ENCODE assay signal across 18 mouse cellular contexts in the genomic region with DNA sequence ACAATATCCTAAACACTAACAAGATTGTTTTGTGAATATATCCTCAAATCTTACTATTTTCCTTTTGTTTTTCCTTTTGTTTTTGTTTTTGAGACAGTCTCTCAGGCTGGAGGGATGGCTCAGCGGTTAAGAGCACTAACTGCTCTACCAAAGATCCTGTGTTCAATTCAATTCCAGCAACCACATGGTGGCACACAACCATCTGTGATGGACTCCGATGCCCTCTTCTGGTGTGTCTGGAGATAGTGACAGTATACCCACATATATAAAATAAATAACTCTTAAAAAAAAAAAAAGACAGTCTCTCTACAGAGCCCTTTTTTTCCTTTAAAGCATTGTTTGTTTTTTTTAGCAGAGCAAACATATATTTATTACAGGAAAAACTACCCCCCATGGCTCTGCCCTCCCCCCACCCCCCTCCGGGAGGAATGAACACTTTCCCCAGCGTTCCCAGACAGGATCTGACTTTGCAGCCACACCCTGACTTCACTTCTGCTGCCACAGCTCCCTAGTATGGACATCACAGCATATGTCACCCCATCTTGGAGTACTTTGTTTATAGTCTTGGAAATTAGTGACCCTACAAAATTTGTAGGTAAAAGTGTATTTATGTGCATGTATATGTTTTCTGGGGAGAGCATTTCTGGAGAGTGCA. TPM values are rescaled to one million over a fixed set of nuclear protein-coding genes. Genes with fewer than 3 reads are reported as not detected.
A peak's percentile ranks its signal among the peaks of the same experiment; 100 is the strongest.
DNase-seq lines count a peak whose midpoint lies in the region; ATAC-seq and TF ChIP-seq lines count a peak whose summit lies in the region.
"Had no signal": no experiment of that assay in that cellular context is flagged by ENCODE, and none has a peak within 500 bp of the region (broad histone marks: within the 10 kb centered on the region; RNA-seq: fewer than 3 reads in every experiment).

No protein-coding gene starts in this region.

- H3K27me3 ChIP-seq in liver, postnatal 0 days (ENCODE audit: insufficient read depth, low read length), result no peaks in the 10 kb centered on the region
- no peaks in the 10 kb centered on the region for H3K27me3 ChIP-seq in liver, embryonic 11.5 days (replicated peaks; ENCODE audit: control insufficient read depth, insufficient read depth, low read length)
- no peaks in the 10 kb centered on the region for H3K27me3 ChIP-seq in MEL (ENCODE audit: control insufficient read depth in 1 of 2, insufficient read depth in 2 of 2, low read length in 2 of 2)
- no peaks in the 10 kb centered on the region for H3K27me3 ChIP-seq in limb, embryonic 15.5 days
- H3K27me3 ChIP-seq: forebrain, embryonic 13.5 days; neural tube, embryonic 12.5 days had no signal

- peak overlapping the region; percentile 21 for H3K4me3 ChIP-seq in gastrocnemius, adult 2 months
- H3K4me3 ChIP-seq in liver, postnatal 0 days (ENCODE audit: low read depth, low read length), result no peak overlapping the region
- H3K4me3 ChIP-seq in liver, embryonic 11.5 days (ENCODE audit: low read depth, low read length), result no peak overlapping the region
- no peak overlapping the region for H3K4me3 ChIP-seq in MEL (ENCODE audit: control insufficient read depth in 1 of 2, insufficient read depth in 1 of 2, low read depth in 2 of 2, low read length in 2 of 2)
- H3K4me3 ChIP-seq in limb, embryonic 15.5 days, result no peak overlapping the region
- H3K4me3 ChIP-seq: forebrain, embryonic 13.5 days; midbrain, embryonic 10.5 days; neural tube, embryonic 12.5 days had no signal

- intact Hi-C loops in gastrocnemius, adult 2 months (cut with DNase I), result no loop called here

- no peak for ATAC-seq in liver, postnatal 0 days
- no peak for ATAC-seq in liver, embryonic 11.5 days (replicated peaks; ENCODE audit: low FRiP score)
- ATAC-seq in limb, embryonic 15.5 days (ENCODE audit: insufficient number of reproducible peaks, low FRiP score, low TSS enrichment, low read depth), result no peak
- ATAC-seq: forebrain, embryonic 13.5 days; hindbrain, embryonic 16.5 days had no signal

- peak overlapping the region; percentile 86 for H3K27ac ChIP-seq in gastrocnemius, adult 2 months
- no peak overlapping the region for H3K27ac ChIP-seq in liver, postnatal 0 days (ENCODE audit: low read depth)
- H3K27ac ChIP-seq in liver, embryonic 11.5 days (ENCODE audit: low read depth, low read length), result no peak overlapping the region
- no peak overlapping the region for H3K27ac ChIP-seq in MEL (ENCODE audit: control insufficient read depth, low read depth, low read length)
- H3K27ac ChIP-seq in limb, embryonic 15.5 days, result peak overlapping the region; percentile 79
- H3K27ac ChIP-seq: forebrain, embryonic 13.5 days; midbrain, embryonic 10.5 days; neural tube, embryonic 12.5 days had no signal

- DNase-seq in gastrocnemius, adult 2 months, result no peak
- no peak for DNase-seq in gastrocnemius, adult 18-20 months (ENCODE audit: low spot score)
- no peak for DNase-seq in liver, postnatal 0 days
- DNase-seq in liver, embryonic 11.5 days (ENCODE audit: low spot score), result no peak
- no peak for DNase-seq in MEL (ENCODE audit: low read depth, low spot score)
- DNase-seq in adrenal gland, postnatal 4 days (ENCODE audit: low spot score in 2 of 2), result no peak
- no peak for DNase-seq in ovary, adult 18-20 months (ENCODE audit: low spot score)
- DNase-seq: adrenal gland, adult 8-10 months; cerebellum, postnatal 14 days; gastrocnemius, postnatal 10 days; kidney, postnatal 36 days; retina, postnatal 1 day; thymus, postnatal 14 days had no signal

- no peak for TF ChIP-seq RAD21 in MEL (IDR thresholded peaks at IDR 0.05; ENCODE audit: low read depth, low read length)

- TF ChIP-seq CTCF in gastrocnemius, adult 2 months (IDR thresholded peaks at IDR 0.05), result peak; percentile 21; the same call in 1 of the 2 replicates
- TF ChIP-seq CTCF in liver, postnatal 0 days (IDR thresholded peaks at IDR 0.05; ENCODE audit: low read depth), result 0 out of 2 replicates have a peak, but pooled peaks have one; percentile 1
- TF ChIP-seq CTCF in MEL (IDR thresholded peaks at IDR 0.05 in 2 of 3, conservative IDR thresholded peaks at IDR 0.05 in 1 of 3; ENCODE audit: control insufficient read depth in 1 of 3, insufficient read depth in 1 of 3, low read depth in 2 of 3, low read length in 3 of 3, poor library complexity in 1 of 3, severe bottlenecking in 1 of 3), result peak in 2 of 3 experiments; percentile 18 to 40; a peak in 2 of 6 replicates

- TF ChIP-seq EP300 in liver, postnatal 0 days (IDR thresholded peaks at IDR 0.05; ENCODE audit: low read depth), result no peak
- TF ChIP-seq EP300 in MEL (IDR thresholded peaks at IDR 0.05; ENCODE audit: low read depth in 1 of 2, low read length in 2 of 2), result no peak

- no peak overlapping the region for H3K4me2 ChIP-seq in liver, postnatal 0 days (ENCODE audit: low read depth, low read length)
- H3K4me2 ChIP-seq in liver, embryonic 11.5 days, result no peak overlapping the region
- no peak overlapping the region for H3K4me2 ChIP-seq in limb, embryonic 15.5 days
- H3K4me2 ChIP-seq: forebrain, embryonic 13.5 days; neural tube, embryonic 12.5 days had no signal

- 72% methylated on average over 4 of the region's 4 CpGs for WGBS in liver, postnatal 0 days (ENCODE audit: insufficient replicate concordance)
- WGBS in liver, embryonic 11.5 days, result 75% methylated on average over 4 of the region's 4 CpGs
- 62% methylated on average over 4 of the region's 4 CpGs for WGBS in limb, embryonic 15.5 days

- H3K9me3 ChIP-seq in liver, postnatal 0 days (ENCODE audit: low read length), result no peaks in the 10 kb centered on the region
- no peaks in the 10 kb centered on the region for H3K9me3 ChIP-seq in liver, embryonic 11.5 days (ENCODE audit: control insufficient read depth, low read length)
- no peaks in the 10 kb centered on the region for H3K9me3 ChIP-seq in MEL (replicated peaks; ENCODE audit: insufficient read depth, low read length)
- no peaks in the 10 kb centered on the region for H3K9me3 ChIP-seq in limb, embryonic 15.5 days
- H3K9me3 ChIP-seq: forebrain, embryonic 13.5 days; midbrain, embryonic 10.5 days; neural tube, embryonic 12.5 days had no signal

- H3K79me2 ChIP-seq in MEL (ENCODE audit: control insufficient read depth, insufficient read depth, low read length, poor library complexity), result peaks cover 8% of the 10 kb centered on the region; the same call in 1 of the 2 replicates

- H3K36me3 ChIP-seq in liver, postnatal 0 days (replicated peaks; ENCODE audit: insufficient read depth, low read length), result peaks cover 9% of the 10 kb centered on the region
- H3K36me3 ChIP-seq in liver, embryonic 11.5 days (ENCODE audit: control insufficient read depth, insufficient read depth, low read length), result peaks cover 2% of the 10 kb centered on the region; the same call in 1 of the 2 replicates
- H3K36me3 ChIP-seq in MEL (ENCODE audit: control insufficient read depth in 1 of 2, insufficient read depth in 2 of 2, low read length in 2 of 2), result peaks cover 6 to 13% of the 10 kb centered on the region in 2 experiments; a peak in 3 of 4 replicates
- peaks cover 7% of the 10 kb centered on the region for H3K36me3 ChIP-seq in limb, embryonic 15.5 days

- TF ChIP-seq POLR2A in MEL (IDR thresholded peaks at IDR 0.05; ENCODE audit: control insufficient read depth in 1 of 2, insufficient read depth in 1 of 2, low read depth in 1 of 2, low read length in 2 of 2, poor library complexity in 1 of 2), result no peak

- no peak overlapping the region for H3K9ac ChIP-seq in liver, postnatal 0 days (replicated peaks)
- H3K9ac ChIP-seq in liver, embryonic 11.5 days (ENCODE audit: low read depth, low read length), result no peak overlapping the region
- H3K9ac ChIP-seq in MEL (ENCODE audit: control insufficient read depth, low read depth, low read length, poor library complexity, severe bottlenecking), result no peak overlapping the region
- no peak overlapping the region for H3K9ac ChIP-seq in limb, embryonic 15.5 days
- H3K9ac ChIP-seq: forebrain, embryonic 13.5 days; neural tube, embryonic 12.5 days had no signal

- H3K4me1 ChIP-seq in liver, postnatal 0 days (ENCODE audit: insufficient read depth), result no peaks in the 10 kb centered on the region
- H3K4me1 ChIP-seq in liver, embryonic 11.5 days (replicated peaks; ENCODE audit: control insufficient read depth, insufficient read depth, low read length), result peaks cover 2% of the 10 kb centered on the region; the same call in 1 of the 2 replicates
- H3K4me1 ChIP-seq in MEL (ENCODE audit: control insufficient read depth in 1 of 2, insufficient read depth in 2 of 2, low read length in 2 of 2), result 0 out of 4 replicates have a peak, but pooled peaks cover 0 to 2% of the 10 kb centered on the region in 2 experiments
- H3K4me1 ChIP-seq in limb, embryonic 15.5 days, result peaks cover 14% of the 10 kb centered on the region; the same call in 1 of the 2 replicates
- H3K4me1 ChIP-seq: neural tube, embryonic 12.5 days had no signal

TF ChIP-seq in MEL, 35 proteins besides CTCF, POLR2A, EP300 and RAD21:
- TF ChIP-seq ZNF384 (IDR thresholded peaks at IDR 0.05; ENCODE audit: low read depth, low read length) (peak; percentile 42; the same call in 1 of the 2 replicates), TAL1 (IDR thresholded peaks at IDR 0.05; ENCODE audit: low read length) (no peak), HCFC1 (IDR thresholded peaks at IDR 0.05; ENCODE audit: low read depth, low read length) (no peak), MXI1 (IDR thresholded peaks at IDR 0.05; ENCODE audit: low read depth, low read length) (no peak), UBTF (IDR thresholded peaks at IDR 0.05; ENCODE audit: borderline replicate concordance, insufficient read depth, low read depth, low read length) (no peak), SMC3 (IDR thresholded peaks at IDR 0.05; ENCODE audit: low read depth, low read length) (0 out of 2 replicates have a peak, but pooled peaks have one; percentile 12)

RNA-seq across cellular contexts. Expression of a gene that starts 18.0 kb away (rescaled TPM):
- total RNA-seq in gastrocnemius, adult 2 months (2021), result 10 to 100 TPM; 35.7 to 37.1 TPM
- total RNA-seq in gastrocnemius, adult 18-20 months (2021), result 10 to 100 TPM; 32.5 to 38.7 TPM
- 9.9 and 10.1 TPM in 2 replicates for polyA plus RNA-seq in liver, postnatal 0 days (2015; fragmentation: Nextera tagmentation; extraction: Ambion mirVana)
- 24.4 and 24.7 TPM in 2 replicates for polyA plus RNA-seq in liver, embryonic 11.5 days (2014; fragmentation: Nextera tagmentation; extraction: Ambion mirVana)
- total RNA-seq in MEL (2012; rRNA removed), result 36.9 and 38.5 TPM in 2 replicates
- 100 to 1,000 TPM in 1 of 2 experiments, 10 to 100 TPM in 1; 45.4 to 123 TPM for polyA plus RNA-seq in MEL (2012; ENCODE audit: insufficient read depth in 1 of 2, insufficient read length in 2 of 2, low read depth in 1 of 2, low replicate concordance in 2 of 2, missing spikeins in 1 of 2)
- polyA plus RNA-seq in limb, embryonic 15.5 days (2015; fragmentation: Nextera tagmentation; extraction: Ambion mirVana), result 43.4 and 45.7 TPM in 2 replicates
- 10 to 100 TPM; 39.0 to 40.4 TPM for total RNA-seq in adrenal gland, postnatal 4 days (2021)

Comparison
In these comparisons a context has a peak if more than half of its experiments do, and no peak if none do; other contexts are left out.
1. H3K27ac ChIP-seq: peak in gastrocnemius, adult 2 months (single experiment) and limb, embryonic 15.5 days (single experiment); none in liver, postnatal 0 days (single experiment), liver, embryonic 11.5 days (single experiment) and MEL (single experiment).
2. Peak in every context shown above with its lines, with median percentiles within 50 percentile points of each other: CTCF ChIP-seq.